Mouse (Mus musculus) kidney, postnatal 25 days (tissue): ENCODE results near the gene Snrnp35.
A peak's percentile ranks its signal among the peaks of the same experiment; 100 is the strongest.
"Not testable (repeated sequence)": the region's sequence is repeated elsewhere in the genome, so short reads cannot be mapped to it uniquely, and the experiment has no call there.

Experiments
- DNase-seq, 2 experiments: peaks; one replicate each; pipeline ENCODE4 v3.0.0; 2021; ENCODE audit warnings: mixed read lengths in 2 of 2

The Snrnp35 gene

DNA sequence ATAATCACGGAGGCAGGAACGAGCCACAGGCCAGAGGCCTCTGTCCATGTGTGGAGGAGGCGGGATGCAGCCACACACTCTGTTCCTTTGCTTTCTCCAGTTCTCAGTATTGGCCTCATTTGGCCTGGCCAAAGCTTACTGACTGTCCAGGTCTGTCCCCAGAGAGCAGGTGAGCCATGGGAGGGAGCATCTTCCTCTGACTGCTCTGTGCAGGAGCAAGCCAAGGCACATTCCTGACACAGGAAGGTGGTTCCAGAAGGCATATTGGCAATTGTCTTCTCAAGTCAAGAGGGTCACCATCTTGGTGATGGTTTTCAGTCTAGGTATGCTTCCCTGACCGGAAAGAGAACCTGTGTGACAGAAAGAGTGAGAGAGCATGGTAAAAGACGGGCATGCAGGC, 19.5 kb upstream of the Snrnp35 start:
- DNase-seq: no peak

DNA sequence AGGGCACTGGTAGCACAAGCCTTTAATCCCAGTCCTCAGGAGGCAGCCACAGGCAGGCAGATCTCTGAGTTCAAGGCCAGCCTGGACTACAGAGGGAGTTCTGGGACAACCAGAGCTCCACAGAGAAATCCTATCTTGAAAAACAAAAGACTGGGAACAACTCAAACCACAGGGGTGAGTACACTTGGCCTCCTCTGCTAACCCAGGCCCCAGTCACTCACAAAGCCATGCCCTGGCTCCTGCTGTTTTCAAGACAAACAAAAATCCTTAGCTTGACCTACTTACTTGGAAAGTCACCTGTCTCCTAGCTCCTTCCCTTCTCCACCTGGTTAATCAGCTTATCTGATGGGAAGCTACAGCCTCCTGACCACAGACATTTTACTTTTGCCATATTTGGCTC, 18.0 kb upstream of the Snrnp35 start:
- no peak for DNase-seq

DNA sequence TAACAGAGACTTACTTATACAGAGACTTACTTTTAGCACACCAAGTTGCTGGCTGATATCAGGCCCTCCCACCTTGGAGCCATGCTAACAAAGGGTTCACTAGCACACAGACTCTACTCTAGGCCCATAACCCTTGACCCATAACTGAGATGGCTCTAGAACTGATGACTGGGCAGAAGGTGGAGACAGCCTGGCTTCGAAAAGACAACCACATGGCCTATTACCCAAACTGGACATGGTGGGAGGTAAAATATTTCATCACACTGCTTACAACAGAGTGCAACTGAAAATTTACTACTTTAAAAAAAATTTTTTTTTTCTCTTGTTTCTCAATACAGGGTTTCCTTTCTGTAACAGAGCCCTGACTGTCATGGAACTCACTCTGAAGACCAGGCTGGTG, 15.2 kb upstream of the Snrnp35 start:
- no peak for DNase-seq

DNA sequence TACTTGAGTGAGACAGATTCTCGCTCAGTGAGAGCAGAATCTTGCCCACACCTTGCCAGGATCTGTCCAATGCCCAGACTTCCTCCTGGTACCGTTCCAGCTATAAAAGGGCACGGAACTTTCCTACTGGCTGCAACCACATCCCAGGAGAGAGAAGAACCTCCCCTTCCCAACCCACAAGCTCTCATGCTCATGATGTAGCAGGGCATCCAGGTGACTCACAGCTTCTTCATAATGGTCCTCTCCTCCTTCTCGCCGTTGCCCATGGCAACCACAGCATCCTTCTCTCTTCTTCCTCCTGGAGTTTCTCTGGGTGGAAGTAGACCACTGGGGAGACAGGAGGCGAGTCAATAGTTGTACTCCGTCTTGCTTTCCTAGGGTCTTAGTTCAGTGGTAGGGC, 14.6 kb upstream of the Snrnp35 start:
- DNase-seq: no peak

DNA sequence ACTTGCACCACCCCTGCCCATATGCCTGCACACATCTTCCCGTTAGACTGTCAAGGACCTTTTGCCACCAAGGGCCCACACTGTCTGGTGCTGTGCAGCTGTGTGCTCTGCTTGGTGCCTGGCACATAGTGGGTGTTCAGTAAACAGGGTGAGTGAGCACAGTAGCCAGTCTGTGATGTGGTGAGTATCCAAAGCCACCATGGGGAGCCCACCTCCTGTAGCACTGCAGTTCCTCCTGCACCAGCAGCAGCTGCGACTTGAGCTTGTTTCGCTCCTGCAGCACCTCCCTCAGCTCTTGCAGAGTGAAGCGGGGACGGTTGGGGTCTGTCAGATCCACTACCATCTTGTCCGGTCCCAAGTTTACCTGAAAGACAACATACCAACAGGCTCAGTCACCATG, 13.4 kb upstream of the Snrnp35 start:
- DNase-seq: no peak

DNA sequence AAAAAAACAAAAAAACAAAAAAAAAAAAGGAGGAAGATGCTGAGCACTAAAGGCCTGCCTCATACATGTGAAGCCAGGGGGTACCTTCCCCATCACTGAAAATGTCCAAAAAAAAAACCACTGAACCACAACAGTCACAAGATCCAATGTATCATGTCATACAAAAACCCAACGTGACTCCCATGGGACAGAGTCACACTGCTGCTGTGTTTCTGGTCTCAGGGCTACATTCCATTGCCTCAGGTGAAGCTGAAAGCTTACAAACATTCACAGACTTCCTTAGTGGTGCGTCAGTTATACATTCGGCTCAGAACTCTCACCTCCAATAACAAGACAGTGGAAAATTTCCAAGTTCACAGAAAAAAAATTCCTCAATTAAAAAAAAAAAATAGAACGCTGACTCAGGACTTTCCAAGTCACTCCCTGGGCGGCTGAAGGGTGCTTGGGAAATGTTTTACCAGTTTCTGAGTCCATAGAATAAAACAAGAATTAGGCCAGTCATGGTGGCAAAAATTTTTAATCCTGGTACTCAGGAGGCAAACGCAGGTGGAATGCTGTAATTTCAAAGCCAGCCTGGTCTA, 12.3 kb upstream of the Snrnp35 start:
- DNase-seq: peak in 1 of 2 experiments; percentile 16

DNA sequence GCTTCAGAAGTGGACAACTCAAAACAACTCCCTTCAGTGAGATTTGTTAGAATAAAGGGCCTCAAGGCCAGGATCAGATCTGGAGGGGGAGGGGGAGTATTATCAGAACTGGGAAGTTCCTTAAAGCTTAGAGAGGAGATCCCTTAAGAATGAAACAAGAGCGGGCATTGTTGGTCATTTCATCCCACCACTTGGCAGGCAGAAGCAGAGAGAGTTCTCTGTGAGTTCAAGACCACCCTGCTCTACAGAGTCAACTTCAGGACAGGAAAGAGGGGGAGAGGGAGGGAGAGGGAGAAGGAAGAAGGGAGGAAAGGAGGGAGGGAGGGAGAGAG, 4.1 kb upstream of the Snrnp35 start:
- DNase-seq: no peak

DNA sequence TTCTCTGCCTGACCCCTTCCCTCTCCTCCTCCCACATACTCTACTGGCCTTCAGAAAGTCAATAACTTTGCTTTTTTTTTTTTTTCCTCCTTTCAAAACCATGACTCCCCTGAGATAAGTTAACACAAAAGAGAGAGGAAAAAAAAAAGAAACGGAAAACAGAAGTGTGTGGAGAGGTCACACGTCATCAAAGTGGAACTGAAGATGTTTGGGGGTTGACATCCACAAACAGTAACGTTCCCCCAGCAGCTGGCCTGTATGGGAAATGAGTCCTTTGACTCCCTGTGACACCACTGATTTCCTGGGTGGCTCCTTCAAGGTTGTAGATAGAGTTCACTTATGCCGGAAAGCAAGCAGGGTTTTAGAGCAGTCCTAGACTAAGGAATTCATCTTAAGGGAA, 2.8 kb upstream of the Snrnp35 start:
- peak in 1 of 2 experiments; percentile 26 for DNase-seq

DNA sequence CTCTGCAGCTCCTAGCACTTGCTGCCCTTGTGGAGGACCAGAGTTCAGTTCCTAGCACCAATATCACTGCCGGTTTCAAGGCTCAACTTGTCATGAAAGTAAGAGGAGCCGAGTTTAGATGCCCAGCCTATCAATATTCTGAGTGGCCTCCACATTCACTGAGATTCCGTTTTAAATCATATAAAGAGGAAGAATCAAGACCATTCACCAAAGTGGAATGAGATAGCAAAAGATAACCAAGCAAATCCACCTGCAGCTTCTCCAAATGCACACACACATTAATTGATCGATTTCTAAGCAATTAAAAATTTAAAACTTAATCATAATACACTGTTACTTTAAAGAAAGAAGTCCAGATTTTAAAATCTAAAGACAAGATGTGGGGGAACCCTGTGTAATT, 1.2 kb upstream of the Snrnp35 start:
- DNase-seq: no peak

DNA sequence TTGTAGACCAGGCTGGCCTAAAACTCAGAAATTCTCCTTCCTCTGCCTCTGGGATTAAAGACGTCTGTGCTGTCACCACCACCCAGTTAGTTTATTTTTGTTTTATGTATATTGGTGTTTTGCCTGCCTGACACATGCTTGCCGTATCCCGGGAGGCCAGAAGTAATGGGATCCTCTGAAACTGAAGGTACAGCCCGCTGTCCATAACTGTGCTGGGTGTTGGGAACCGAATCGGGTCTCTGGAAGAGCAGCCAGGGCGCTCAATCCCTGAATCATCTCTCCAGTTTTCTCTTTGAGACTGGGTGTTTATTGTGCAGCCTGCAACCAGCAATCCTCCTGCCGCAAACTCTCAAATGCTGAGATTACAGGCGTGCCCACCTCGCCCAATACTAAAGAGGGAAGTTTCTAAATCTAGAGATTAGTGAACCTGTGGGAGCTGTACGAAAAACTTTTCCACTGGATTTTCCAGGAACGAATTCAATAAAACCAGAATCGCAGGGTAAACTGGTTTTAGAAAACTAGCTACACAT, 433 bp upstream of the Snrnp35 start:
- DNase-seq: peak; percentile 12 to 35

DNA sequence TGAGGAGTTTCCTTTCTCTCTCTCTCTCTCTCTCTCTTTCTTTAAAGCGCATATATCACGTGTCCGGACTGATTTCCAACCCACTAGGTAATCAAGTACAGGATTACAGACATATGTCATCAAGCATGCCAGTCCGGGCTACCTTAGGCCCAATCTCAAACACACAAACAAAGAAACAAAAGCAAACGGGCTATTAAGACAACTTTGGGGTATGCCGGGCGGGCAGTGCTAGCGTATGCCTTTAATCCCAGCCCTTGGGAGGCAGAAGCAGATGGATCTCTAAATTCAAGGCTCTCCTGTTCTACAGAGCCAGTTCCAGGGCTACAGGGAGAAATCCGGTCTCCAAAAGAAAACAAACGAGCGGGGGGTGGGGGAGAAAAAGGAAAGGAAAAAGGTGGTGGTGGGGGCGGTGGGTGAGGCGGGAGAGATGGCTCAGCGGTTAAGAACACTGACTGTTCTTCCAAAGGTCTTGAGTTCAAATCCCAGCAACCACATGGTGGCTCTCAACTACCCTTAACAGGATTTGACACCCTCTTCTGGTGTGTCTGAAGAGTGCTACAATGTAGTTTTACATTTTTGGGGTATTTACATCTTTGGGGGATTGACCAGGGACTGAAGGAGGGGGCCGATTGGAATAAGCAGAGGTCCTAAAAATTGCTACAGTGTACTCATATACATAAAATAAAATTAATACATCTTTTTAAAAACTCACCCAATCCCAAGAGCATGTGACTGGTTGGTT, 892 bp downstream of the Snrnp35 start:
- peak in 1 of 2 experiments; percentile 33 for DNase-seq

DNA sequence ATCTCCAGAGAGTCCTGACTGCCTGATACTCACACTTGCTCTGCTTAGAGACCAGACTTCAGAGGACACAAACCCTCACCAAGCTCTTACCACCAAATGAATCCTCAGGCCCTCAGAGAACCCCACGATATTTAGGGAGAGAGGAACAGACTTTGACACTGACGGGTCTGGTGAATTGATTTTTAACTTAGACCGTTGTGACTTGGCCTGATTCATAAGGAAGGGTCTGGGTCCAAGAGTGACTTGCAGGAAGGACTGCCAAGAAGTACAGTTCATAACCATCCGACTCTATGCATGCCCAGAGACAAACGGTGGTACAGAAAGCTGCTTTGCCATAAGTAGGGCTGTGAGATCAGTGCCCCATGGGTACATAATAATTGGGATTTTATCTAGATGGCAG, 2.7 kb downstream of the Snrnp35 start:
- DNase-seq: peak in 1 of 2 experiments; percentile 26

DNA sequence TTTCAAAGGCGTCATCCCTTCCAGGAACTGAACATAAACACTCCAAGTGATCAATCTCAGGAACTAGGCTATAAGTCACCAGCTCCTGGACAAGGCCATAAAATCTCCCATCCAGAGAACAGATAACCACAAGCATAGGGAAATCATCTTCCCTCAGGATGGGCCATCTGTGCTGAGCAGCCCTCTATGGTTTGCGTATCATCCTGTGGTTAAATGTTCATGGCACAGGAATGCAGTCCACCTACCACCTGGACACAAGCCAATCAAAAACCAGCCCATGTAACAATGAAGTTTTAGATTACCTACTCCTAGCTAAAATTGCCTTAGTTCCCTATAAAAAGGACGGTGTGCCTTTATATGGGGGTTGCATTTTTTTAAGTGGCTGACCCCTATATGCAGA, 6.0 kb downstream of the Snrnp35 start:
- no peak for DNase-seq

DNA sequence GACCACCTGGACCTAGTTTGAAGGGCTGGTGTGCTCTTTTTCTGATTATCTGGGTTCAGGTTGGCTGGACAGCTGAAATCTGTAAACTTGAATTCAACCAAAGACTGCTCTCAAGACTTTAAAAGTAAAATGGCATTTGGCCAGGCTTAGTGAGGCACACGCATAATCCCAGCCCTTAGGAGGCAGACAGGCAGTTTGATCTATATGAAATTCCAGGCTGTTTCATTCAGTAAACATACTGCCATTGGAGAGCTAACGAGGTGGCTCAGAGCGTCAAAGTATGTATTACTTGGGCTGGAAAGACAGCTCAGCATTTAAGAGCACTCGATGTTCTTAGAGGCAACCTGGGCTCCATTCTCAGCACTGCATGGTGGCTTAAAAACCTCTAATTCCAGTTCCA, 8.8 kb downstream of the Snrnp35 start:
- DNase-seq: no peak

DNA sequence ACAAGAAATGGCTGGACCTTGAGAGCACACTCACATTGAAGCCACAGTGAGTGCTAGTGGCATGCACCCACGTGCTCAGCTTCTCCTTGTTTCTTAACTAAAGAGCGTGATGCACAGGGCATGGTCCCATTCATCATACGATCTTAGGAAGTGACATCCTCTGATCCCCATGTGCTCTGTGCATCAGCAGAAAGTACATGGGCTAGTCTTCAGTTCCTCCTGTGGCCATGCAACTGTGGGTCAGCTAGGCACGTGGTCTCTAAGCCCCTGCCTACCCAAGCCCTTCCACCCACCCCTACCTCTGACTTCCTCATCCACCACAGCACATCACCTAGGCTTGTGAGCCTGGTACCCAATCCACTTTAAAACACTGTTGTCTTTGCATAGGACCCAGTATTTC, 9.7 kb downstream of the Snrnp35 start:
- no peak for DNase-seq

DNA sequence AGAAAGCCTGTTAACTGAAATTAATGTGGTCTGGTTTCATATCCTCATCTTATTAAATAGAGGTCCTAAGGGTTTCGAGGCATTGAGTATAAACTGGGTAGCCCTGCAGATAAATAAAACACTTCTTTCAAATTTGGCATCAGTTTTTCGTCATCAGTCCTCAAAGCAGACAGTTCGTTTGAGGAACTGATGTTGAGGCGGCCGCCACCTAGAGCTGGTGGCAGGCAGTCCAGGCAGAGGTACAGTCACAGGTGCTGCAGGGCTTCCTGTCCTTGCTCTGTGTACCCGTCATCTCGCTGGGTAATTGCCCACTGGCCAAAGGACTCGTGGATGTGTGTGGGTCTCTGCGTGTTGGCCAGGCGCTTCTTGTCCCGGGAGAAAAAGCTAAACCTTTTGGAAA, 10.5 kb downstream of the Snrnp35 start:
- DNase-seq: peak in 1 of 2 experiments; percentile 20

DNA sequence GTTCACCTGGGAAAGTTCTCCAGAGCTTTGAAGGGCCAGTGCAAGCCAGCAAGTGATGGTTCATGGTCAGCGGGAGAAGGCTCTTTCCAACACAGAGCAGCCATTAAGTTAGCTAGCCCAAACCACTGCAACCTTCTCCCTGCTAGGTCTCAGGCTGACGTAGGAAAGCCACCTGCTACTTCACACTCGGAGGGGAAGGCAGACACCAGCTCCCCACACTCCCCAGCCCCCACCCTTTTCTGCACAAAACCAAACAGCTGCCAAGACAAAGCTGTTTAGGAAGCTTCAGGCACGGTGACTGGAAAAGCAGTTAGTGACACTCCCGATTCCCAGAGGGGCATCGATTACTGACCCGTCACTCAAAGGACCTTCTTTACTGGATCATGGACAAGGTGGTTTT, 12.6 kb downstream of the Snrnp35 start:
- DNase-seq: peak in 1 of 2 experiments; percentile 15

DNA sequence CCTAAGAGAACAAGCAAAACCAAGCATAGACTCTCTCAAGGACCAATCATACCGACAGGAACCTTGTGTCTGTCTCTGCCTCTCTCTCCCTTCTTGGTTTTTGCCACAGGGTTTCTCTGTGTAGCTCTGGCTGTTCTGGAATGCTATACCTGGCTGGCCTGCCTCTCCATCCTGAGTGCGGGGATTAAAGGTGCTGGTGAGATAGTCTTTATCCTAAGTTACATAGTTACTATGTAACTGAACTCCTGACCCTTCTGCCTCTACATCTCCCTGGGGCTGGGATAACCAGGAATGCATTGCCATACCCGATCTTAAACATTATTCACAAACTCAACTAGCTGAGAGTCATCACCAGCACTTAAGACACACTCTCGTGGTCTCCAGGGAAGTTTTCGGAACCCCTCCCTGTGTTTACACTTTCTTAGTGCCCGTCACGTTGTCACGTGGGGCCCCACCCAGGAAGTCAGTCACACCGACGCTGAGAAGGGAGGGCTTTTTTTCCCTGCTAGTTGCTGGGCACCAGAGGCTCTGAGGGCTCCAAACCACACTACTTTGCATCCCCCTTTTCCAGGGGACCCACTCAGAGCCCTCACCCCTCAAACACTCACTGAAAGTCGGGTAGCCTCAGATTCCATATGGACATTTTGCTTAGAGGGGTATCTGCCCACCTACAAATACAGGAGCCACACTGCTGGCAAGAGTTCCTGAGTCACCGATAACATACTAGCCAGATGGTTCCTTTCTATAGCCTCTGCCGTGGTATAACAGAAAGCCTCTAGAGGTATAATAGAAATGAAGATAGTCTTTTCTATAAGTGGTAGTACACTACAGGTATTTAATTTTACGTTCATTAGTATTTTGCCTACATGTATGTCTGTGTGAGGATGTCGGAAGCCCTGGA, 13.9 kb downstream of the Snrnp35 start:
- no peak for DNase-seq

DNA sequence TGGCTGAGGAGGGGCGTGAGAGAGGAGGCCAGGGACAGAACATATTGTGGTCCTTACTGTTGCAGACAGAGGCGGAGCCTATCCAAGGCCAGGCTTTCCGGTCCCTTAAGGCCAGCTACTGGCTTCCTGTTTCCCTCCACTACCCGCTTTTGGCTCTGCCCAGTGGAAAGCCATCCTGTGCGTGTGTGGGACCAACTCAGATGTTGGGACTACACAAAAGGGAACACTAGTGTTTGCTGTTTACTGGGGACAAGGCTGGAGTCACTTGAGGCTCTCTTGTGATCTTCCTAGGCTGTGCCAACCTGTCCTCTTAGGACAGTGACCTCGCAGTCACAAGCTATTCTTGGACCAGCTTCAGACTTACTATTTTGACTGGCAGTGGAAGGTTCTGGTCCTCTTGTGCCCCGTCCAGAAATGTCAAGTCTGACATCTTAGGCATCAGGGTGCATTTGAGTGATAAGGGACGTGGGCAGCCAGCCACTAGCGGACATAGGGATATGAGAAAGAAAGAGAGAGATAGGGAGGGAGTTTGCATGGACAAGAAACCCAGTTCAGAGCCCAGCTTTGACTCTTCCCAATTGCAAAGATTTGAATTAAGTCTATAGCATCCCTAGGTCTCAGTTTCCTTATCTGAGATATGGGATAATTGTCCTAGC, 15.4 kb downstream of the Snrnp35 start:
- peak; percentile 53 to 80 for DNase-seq

DNA sequence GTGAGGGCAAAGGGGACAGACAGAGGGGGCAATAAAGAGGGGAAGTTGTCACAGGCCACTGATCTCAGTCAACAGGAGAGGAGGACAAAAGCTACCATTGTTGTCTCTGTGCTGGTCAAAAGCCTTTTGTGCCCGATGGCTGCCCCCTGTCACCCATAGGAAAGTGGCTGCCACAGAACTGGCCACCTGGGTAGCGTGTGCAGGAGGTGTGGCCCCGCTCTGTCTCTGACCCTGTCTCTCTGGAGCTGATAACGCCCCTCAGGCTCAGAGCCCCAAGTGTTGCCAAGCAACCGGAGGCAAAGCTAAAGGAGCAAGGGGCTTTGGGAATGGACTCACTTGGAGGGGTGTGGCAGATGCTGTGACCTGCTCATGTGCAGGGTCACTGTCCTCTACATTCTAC, 16.1 kb downstream of the Snrnp35 start:
- DNase-seq: no peak

DNA sequence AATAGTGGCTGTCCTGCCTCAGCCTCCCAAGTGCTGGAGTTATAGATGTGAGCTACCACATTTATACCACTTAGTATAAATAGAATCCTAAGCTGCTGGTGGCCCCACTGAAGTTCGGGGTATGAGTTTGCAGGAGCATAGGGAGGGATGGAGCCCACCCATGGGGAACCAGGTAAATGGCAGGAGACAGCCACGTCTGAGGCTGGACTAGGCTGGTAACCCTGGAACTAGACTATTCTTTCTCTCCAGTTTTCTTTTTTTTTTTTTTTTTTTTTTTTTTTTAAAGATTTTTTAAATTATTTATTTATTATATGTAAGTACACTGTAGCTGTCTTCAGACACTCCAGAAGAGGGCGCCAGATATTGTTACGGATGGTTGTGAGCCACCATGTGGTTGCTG, 17.1 kb downstream of the Snrnp35 start:
- not testable (repeated sequence) for DNase-seq

DNA sequence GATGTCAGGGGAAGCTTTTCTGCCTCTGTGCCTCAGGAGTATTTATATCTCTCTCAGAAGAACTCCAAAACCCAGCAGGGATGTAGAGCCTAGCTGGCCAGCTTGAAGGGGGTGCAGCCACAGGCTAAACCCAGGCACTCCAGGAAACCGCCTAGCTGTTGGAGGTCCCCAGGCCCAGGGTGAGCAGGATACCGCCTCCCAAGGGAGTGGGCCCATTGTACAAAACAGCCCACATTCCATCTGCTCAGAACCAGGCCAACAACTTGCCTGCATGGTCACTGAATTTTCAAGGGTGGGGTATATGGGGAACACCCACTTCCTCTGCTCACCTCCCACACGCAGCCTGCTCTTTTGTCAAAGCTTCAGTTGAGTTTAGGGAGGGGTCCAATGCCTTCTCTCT, 17.6 kb downstream of the Snrnp35 start:
- DNase-seq: no peak

DNA sequence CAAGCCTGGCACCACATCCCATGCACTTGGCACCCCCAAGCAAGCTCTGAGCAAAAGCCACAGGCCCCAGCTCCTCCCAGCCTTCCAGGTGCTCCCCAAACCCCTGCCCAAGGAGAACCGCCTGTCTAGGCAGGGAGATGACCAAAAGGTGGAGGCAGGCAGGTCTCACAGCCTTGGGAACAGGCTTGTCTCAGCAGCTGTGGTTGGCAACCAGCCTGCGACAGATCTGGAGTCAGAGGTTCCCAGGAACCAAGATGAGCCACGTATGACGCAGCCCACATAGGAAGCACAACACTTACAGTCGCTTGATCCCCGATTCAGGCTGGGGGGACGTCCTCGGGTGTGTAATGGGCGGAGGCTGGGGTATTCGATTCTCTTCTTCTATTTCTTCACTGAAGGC, 18.6 kb downstream of the Snrnp35 start:
- no peak for DNase-seq
